Mouse (Mus musculus): ENCODE results near the gene Wnk3.
"Not testable (repeated sequence)": the region's sequence is repeated elsewhere in the genome, so short reads cannot be mapped to it uniquely, and the experiment has no call there.

Gene Wnk3

GRCm38 (mm10) chrX:151197778-151198177, at the start of gene Wnk3:
Wnk3 (plus strand) TSS chrX:151198078.
- no peak for DNase-seq (ENCODE audit: low spot score)

DNA sequence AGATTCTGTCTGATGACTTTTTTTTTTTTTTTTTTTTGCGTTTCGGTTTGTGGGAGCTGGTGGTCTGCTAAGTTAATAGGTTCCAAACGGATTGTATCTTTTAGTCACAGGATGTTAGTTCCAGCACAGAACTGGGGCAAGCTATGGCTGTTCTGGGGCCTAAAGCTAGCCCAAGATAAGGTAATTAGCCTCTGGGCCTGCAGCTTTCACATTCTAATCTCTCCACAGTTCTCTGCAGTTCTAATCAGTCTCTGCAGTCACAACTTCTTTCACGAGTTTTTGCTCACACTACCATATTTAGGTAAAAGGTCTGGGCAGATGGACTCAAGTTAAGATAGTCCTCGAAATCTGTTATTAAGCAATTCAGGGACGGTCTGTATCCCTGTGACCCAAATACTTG, 39.5 kb upstream of the Wnk3 start:
- no peak for DNase-seq (ENCODE audit: low spot score)

- peak; percentile 64 for DNase-seq (ENCODE audit: low spot score)
These were observed 29.3 kb upstream of the Wnk3 start for GRCm38 (mm10) chrX:151168438-151169131.

DNA sequence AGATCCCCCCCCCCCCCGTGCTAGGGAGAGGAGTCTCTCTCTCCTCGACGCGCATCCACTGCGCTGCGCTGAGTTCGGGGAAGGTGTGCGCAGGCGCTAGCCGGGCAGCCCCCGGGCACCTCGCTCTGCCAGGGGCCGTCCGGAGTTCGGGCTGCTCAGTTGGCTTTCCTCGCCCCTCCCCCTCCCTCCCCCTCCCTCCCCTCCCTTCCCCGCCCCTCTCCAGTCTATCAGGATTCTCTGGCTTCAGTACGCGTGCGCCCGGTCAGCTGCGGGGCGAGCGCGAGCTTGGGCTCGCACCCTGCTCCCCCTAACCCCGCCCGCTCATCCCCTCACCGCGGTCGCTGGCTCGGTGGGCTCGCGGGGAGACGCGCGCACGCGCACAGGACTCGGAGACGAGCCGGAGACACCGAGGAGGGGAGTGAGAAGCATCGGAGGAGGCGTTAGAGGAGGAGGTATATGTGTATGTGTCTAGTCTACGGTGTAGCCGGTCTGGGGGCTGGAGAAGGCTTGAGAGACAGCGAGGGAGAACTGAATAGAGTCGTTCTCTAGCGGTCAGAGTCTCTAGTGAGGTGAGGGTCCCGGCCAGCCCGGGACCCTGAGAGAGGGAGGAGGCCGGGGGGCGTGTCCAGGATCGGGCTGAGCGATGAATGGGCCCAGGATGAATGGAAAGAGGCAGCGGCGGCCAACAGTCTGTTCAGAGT, 28.5 kb upstream of the Wnk3 start:
- peak; percentile 66 for DNase-seq (ENCODE audit: low spot score)

GRCm38 (mm10) chrX:151173134-151173533, 24.7 kb upstream of the Wnk3 start:
- DNase-seq (ENCODE audit: low spot score) = not testable (repeated sequence)

GRCm38 (mm10) chrX:151298329-151298728, 100.5 kb downstream of the Wnk3 start:
- no peak for DNase-seq (ENCODE audit: low spot score)

DNA sequence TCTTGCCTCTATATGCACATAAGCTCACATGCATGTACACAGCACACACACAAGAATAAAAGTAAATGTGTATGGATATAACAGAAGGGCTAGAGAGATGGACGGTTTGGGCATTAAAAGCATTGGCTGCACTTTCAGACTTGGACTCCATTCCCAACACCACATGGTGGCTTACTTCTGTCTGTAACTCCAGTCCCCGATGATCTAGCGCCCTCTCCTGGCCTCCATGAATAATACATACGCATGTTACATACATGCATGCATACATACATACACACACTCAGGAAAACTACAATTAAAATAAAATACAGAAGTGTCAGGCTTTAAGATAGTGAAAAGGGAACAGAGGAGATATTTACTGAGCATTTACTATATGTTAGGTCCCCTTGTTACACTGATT, 115.9 kb downstream of the Wnk3 start:
- no peak for DNase-seq (ENCODE audit: low spot score)

GRCm38 (mm10) chrX:151333615-151334014, 135.7 kb downstream of the Wnk3 start:
- no peak for DNase-seq (ENCODE audit: low spot score)

GRCm38 (mm10) chrX:151337804-151338203, 139.9 kb downstream of the Wnk3 start:
- DNase-seq (ENCODE audit: low spot score) = no peak

- peak; percentile 83 for DNase-seq (ENCODE audit: low spot score)
These were observed 146.1 kb downstream of the Wnk3 start, which contains the start of gene Fam120c for GRCm38 (mm10) chrX:151343761-151344500. Fam120c (plus strand) TSS chrX:151344175.

DNA sequence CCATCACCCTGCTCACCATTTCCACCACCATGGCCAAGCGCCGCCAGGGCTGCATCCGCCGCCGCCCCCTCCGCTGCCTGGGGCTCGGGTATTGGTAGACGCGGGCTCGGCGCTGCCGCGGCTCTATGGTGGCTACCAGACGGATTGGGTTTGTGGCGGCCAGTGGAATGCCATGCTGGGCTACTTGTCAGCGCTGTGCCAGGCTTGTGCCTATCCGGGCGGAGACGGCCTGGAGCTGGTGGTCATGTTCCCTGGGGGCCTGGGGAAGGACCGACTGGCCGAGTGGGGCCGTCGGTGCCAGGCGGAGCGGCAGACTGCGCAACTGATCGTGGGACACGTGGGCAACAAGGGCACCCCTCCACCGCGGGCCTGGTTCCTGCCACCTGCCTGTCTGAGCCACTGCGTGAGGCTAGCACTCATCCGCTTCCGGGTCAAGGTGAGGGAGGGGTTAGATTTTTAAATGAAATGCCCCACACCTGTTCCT, 146.7 kb downstream of the Wnk3 start:
- DNase-seq (ENCODE audit: low spot score) = peak; percentile 35

DNA sequence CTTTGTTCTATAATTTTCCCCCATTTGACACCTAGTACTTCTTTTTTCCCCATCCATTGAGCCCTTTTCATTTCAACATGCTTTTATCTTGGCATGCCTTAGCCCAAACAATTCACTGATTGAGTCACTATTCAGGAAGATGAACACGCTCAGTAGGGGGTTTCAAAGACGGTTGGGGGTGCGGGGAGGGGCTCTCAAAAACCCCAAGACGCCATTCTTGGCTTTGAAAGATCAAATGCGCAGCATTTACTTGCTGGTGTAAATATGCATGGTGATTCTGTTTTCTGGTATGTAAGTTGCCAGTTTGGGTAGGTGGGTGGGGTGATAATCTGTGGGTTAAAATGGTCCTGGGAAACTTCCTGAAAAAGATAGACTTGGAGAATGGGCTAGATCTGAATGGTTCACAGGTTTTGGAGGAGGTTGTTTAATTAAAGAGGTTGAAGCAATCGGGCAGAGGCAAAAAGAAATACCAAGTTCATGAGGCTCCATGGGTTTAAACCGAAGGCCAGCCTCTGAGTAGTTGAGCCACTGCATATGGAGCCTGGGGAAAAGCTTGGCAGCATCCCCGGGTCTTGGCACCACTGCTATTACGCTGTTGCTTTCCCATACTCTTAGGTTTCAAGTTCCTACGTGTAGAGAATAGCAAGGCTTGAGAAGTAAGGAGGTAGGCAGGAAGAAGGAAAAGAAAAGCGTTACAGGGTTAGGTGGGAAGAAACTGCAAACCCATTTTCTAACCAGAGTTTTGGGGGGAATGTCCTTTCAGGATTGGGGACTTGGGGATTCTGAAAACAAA, 147.7 kb downstream of the Wnk3 start:
- DNase-seq (ENCODE audit: low spot score) = no peak

DNA sequence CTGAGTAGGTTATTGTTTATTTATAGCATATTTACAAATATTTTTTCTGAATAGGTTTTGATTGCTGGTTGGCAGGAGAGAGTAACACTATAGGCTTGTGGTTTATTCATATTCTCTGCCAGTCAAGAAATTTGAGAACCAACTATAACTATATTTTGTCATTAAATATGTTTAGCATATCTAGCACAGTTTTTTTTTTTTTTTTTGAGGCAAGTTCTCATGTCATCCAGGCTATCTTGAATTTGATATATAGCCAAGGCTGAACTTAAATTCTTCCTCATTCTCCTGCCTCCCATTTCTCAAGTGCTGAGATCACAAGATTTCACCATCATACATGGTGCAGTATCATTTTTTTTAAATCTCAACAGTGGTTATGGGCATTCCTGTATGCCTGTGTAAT, 149.4 kb downstream of the Wnk3 start:
- DNase-seq (ENCODE audit: low spot score) = no peak

DNA sequence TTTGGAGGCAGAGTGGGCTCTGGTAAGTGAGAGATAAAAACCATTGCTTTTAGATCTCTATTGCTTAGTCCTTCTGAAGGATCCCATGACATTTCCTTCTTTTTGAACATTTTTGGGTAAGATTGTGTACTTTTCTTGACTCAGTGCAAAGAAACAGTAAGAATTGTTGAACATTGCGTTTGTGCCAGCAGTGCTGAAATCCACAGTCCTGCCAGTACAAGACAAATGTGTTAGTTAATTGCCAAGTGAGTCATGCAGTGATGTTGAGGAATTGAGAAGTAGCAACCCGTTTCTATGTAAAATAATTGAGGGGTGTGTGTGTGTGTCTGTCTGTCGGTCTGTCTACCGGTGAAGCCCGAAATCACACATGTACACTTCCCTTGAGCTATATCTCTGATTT, 151.4 kb downstream of the Wnk3 start:
- DNase-seq (ENCODE audit: low spot score) = no peak

All from layer of hippocampus, adult 11-12 months (tissue).